Mouse (Mus musculus) heart, adult 18-20 months (tissue): ENCODE measurements around the gene Filip1l. TPM values are rescaled to one million over a fixed set of nuclear protein-coding genes. Genes with fewer than 3 reads are reported as not detected.

Source experiments
- DNase-seq, 2 experiments: peaks; one replicate each; pipeline ENCODE4 v3.0.0; 2021 to 2022; ENCODE audit warnings: mixed read lengths in 1 of 2
- long read RNA-seq, 2 experiments: library from polyadenylated mRNA; stranded (forward); transcript quantifications; one replicate each; pipeline ENCODE4 v2.0.0; 2021
- total RNA-seq, 2 experiments: library from RNA; stranded (reverse); gene quantifications; 2 replicates each; pipeline ENCODE4 v1.2.3; 2021

Gene Filip1l
- total RNA-seq = 10 to 100 TPM; 26.0 to 34.6 TPM
- long read RNA-seq, experiment 1, partial matches to known transcripts = 0 of 6 reads
- long read RNA-seq, experiment 1, other reads (novel, unspliced or antisense) = 3 of 6 reads
- long read RNA-seq, experiment 2, partial matches to known transcripts = 0 of 7 reads
- long read RNA-seq, experiment 2, other reads (novel, unspliced or antisense) = 3 of 7 reads

- DNase-seq = peak; percentile 38 to 60
Measured at GRCm38 (mm10) chr16:57352751-57353150, at the start of gene Filip1l. TSS of gene Filip1l (plus strand) at chr16:57353093.

GRCm38 (mm10) chr16:57303716-57304115 lies 49.2 kb upstream of the Filip1l start:
- DNase-seq = no peak

- no peak for DNase-seq
Measured at GRCm38 (mm10) chr16:57305463-57305862, 47.4 kb upstream of the Filip1l start.

- no peak for DNase-seq
Measured at GRCm38 (mm10) chr16:57312130-57312529, 40.8 kb upstream of the Filip1l start.

- no peak for DNase-seq
Measured at GRCm38 (mm10) chr16:57313487-57313886, 39.4 kb upstream of the Filip1l start.

- DNase-seq = no peak
Measured at GRCm38 (mm10) chr16:57314236-57314635, 38.7 kb upstream of the Filip1l start.

- DNase-seq = no peak
Measured at GRCm38 (mm10) chr16:57315026-57315425, 37.9 kb upstream of the Filip1l start.

GRCm38 (mm10) chr16:57317127-57317526 lies 35.8 kb upstream of the Filip1l start:
- DNase-seq = no peak

- no peak for DNase-seq
Measured at GRCm38 (mm10) chr16:57317882-57318636, 34.8 kb upstream of the Filip1l start.

GRCm38 (mm10) chr16:57318637-57319125 lies 34.2 kb upstream of the Filip1l start:
- DNase-seq = no peak

- no peak for DNase-seq
Measured at GRCm38 (mm10) chr16:57319284-57320124, 33.4 kb upstream of the Filip1l start.

GRCm38 (mm10) chr16:57326996-57327395 lies 25.9 kb upstream of the Filip1l start:
- DNase-seq = peak; percentile 71 to 87

GRCm38 (mm10) chr16:57329028-57329427 lies 23.9 kb upstream of the Filip1l start:
- DNase-seq = peak; percentile 44 to 49

GRCm38 (mm10) chr16:57330111-57330510 lies 22.8 kb upstream of the Filip1l start:
- DNase-seq = no peak

GRCm38 (mm10) chr16:57332301-57332700 lies 20.6 kb upstream of the Filip1l start:
- no peak for DNase-seq

GRCm38 (mm10) chr16:57336770-57337423 lies 16.0 kb upstream of the Filip1l start:
- peak in 1 of 2 experiments; percentile 60 for DNase-seq

GRCm38 (mm10) chr16:57339765-57340612 lies 12.9 kb upstream of the Filip1l start:
- DNase-seq = no peak

GRCm38 (mm10) chr16:57340613-57340898 lies 12.3 kb upstream of the Filip1l start:
- no peak for DNase-seq

GRCm38 (mm10) chr16:57346258-57346657 lies 6.6 kb upstream of the Filip1l start:
- no peak for DNase-seq

- DNase-seq = peak; percentile 64 to 75
Measured at GRCm38 (mm10) chr16:57349039-57349438, 3.9 kb upstream of the Filip1l start.

GRCm38 (mm10) chr16:57349689-57350088 lies 3.2 kb upstream of the Filip1l start:
- peak; percentile 31 to 33 for DNase-seq
